Mouse (Mus musculus): ENCODE measurements around the gene Cpn2.

DNA sequence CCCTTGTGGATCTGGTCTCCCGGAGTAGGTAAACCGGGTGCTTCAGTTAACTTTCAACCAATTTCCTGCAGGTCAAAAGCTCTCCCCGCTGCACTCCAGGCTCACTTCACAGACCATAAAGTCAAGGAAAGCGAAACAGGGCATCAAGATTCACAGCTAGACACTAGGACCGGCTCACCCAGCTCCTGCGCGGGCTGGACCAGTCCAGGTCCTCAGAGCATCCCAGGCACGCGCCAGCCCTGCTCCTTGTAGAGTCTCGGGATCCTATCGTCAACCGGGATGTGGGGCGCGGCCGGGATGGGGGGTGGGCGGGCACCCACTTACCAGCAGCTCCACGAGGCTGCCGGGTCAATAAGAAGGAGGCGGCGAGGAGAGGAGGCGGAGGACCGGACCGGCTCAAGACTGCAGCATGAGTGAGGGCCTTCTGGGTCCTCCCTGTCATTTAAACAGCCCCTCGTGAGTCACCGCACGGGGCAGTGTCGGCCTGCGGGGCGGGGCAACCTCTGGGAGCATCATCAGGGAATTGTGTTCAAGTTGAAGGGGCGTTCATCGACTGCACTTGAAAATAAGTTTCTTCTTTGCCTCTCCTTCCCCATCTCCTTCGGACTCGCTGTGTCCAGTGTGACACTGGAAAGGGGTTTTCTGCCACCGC lies 15.7 kb upstream of the Cpn2 start, which contains the start of gene Lrrc15:
- no peak for TF ChIP-seq CTCF (IDR thresholded peaks at IDR 0.05; ENCODE audit: control insufficient read depth, insufficient read depth, insufficient read length)
- no peak for TF ChIP-seq CEBPB (IDR thresholded peaks at IDR 0.05; ENCODE audit: low read depth)
- no peak for TF ChIP-seq MAX (IDR thresholded peaks at IDR 0.05)
- no peak for TF ChIP-seq USF1 (IDR thresholded peaks at IDR 0.05; ENCODE audit: low read depth)
- no peak for TF ChIP-seq MYOG (IDR thresholded peaks at IDR 0.05; ENCODE audit: control insufficient read depth, extremely low read depth, insufficient read length)
- TF ChIP-seq FOSL1 (IDR thresholded peaks at IDR 0.05; ENCODE audit: insufficient read depth, low read length, poor library complexity, severe bottlenecking): no peak
